Mouse (Mus musculus) adrenal gland, postnatal 36 days (tissue): ENCODE measurements at regions not wholly inside any gene's neighbourhood (a gene's known extent, or its start where the extent isn't known, plus 50 kb on each side); places are given as distances from the start of the nearest gene placed in this dataset.

ENCODE experiments used
- DNase-seq, 2 experiments: peaks; one replicate each; pipeline ENCODE4 v3.0.0; 2021; ENCODE audit warnings: mixed read lengths in 1 of 2

DNA sequence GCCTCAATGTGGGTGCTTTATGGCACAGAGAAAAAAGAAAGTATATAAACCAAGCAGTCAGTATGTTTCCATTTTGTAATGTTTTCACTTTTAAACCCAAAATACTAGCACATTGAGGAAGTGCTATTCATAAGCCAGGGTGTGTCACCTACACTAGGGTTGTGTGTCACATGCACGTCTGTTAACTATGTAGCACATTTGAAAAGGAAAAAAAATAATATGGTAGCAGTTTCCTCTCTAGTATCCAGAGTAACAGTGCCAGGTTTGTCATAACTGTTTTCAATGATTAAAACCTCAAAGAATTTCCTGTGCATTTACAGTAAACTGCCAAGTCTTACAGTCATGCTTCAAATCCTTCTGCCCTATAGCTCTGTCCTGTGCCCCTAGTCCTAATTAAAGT lies 424.8 kb downstream of the Tmem161b start:
- no peak for DNase-seq

DNA sequence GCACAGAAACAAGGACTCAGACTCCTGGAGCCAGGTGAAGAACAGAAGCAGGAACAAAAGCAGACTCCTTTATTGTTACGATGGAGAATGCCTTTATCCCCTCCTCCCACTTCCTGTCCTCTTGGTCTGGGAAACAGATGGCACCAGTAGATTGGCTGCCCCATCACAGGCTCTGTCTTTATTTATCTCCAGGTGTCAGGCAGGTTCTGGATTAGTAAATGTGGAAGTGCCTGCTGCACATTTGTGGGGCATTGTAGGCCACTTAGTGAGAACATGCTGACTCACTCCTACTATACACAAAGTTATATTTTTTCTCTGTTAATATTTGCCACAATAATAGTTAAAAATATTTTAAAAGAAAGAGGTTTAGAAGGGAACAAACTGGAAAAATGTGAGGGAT lies 426.0 kb downstream of the Tmem161b start:
- no peak for DNase-seq

DNA sequence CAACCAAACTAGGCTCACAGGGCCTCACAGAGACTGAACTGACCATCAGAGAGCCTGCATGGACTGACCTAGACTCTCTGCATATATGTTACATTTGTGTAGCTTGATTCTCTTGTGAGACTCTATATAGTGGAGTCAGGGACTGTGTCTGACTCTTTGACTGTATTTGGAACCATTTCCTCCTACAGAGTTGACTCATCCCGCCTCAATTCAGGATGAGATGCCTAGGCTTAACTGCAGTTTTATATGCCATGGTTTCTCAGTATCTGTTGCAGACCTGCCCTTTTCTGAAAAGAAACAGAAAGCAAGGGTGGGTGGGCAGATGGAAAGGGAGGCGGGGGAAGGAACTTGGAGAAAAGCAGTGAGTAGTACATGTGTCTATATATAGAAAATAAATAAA lies 441.9 kb downstream of the Tmem161b start:
- DNase-seq, result no peak

DNA sequence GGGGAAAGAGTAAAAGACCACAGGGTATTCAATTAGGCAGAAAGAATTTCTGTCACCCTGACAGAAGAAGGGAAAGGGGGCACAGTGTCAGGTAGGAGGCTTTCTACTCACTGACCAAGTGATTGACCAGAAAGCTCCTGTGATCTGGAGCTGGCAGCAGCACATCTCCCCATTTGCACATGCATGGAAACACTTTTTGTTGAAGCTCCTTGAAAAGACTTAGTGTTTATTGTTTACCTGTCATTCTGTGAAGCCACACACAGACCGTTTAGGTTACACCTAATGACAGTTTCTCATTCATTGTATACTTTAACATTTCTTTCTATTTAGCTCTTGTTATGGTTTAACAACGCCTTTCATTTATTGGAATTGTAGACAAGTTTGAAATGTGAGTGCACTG lies 458.9 kb downstream of the Tmem161b start:
- DNase-seq, result no peak

DNA sequence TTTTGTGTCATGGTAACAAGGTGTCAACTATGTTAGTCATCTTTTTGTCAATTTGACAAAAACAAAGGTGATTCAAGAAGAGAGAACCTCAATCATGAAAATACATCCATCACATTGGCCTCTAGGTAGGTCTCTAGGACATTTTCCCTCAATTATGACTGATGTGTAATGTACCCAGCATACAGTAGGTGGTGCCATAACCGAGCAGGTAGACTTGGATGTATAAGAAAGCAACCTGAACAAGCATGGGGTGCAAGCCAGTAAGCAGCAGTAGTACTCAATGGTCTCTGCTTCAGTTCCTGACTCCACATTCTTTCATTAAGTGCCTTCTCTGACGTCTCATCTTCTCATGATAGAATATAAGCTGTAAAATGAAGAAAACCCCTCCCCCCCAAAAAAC lies 463.8 kb downstream of the Tmem161b start:
- DNase-seq, result no peak

DNA sequence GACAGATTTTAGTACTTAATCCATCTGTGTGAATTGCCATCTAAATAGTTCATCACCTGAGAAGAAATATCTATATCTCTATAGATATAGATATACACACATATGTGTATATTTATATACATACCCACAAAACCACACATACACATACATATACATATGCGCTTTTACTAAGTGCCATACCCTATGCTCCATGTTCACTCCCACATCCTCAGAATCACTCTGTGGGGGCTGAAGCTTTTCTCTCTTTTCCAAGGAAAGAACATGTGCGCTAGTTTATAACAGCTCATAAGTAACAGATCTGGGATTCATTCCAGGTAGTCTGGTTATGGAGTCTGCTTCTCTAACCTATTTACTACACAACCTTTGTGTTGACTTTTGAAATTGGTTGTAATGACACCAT lies 471.4 kb downstream of the Tmem161b start:
- no peak for DNase-seq

DNA sequence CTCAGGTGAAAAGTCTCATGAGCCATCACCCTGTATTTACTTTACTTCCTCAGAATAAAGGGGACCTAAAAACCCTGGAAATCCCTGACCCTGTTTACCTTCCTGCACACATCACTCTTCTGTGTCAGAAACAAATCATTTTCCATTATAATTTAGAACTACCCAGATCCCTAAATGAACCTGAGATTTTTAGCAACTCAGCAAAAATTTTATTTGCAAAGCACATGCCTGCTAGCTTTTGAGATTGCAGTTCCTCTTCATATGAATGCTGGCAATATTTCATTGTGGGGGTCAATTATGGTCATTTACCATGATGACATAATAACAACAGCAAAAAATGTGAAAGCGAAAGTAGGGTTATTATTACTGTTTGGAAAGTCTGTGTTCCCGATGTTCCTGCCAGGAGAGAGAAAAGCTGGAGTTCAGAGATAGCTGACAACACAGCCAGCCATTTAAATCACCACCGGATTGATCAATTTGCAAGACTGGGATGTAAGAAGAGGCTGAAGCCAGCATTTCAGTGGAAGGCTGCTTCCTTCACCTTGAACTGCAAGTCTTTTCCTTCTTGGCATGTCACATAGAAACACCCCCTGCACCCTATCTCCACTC lies 476.5 kb downstream of the Tmem161b start:
- no peak for DNase-seq

DNA sequence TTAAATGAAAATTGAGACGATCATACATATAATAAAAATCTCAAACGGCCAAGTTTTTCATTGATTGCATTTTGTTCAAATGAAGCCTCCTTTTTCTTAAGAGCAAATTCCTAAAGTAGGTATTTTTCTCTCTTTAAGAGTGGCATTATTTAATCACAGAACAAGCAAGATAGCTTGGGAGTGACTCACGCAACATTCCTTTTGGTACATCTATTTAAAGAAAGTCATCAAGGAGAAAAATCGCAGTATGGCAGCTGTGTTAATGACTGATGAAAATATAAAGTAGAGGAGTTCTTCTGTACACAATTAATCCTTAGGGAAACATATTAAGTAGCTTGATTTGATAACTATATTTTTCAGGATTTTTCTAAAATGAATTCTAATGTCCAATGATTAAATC lies 448.0 kb upstream of the Ccnh start:
- no peak for DNase-seq

DNA sequence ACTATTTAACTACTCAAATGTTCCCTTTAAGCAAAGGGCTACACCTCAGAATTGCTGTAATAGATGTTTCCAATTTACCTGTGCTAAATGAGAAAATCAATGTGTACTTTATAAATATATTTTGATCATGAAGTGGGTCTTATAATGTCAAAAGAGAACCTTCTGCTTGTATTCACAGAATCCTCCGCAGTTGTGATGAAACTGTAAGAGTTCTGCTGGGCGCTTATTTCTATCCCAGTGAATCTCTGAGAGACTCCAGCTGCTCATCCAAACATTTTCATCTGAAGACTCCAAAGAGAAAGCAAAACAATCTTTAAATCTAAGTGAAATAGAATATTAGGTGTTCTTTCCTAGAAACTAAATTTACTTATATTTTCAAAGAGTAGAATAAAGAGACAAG lies 440.9 kb upstream of the Ccnh start:
- no peak for DNase-seq

DNA sequence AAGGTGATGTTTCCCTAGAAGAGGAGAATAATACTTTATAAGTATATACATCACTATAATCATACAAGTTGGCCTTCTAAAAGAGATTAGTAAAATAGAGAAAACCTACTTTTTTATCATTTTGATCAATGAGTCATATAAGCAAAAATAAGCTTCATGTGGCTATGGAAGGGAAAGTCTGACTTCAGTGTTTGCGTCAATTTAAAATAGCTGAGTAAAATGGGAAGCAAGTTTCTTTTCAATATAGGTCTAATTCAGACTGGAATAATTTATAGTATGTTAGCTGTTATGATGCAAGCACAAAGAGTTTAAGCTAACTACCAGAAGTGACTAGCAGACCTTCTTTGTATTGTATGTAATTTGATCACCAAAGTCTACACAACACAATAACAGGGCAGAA lies 440.0 kb upstream of the Ccnh start:
- no peak for DNase-seq

DNA sequence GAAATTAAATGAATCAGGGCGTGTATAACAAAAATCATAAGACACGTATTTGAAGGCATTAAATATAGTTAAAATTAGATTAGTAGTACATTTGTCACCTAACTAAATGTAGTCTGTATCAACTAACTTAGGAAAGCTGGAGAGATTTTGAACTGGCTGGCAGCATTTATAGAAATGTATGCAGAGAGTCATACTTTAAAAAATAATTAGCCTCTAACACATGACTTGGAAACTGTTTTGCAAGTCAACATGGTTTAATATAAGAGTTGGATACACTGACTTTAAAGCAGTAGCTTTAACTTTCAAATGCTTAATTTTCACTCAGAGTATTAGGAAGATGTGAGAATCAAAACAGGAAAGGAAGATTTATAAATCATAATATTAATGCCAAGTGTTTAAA lies 439.1 kb upstream of the Ccnh start:
- no peak for DNase-seq

DNA sequence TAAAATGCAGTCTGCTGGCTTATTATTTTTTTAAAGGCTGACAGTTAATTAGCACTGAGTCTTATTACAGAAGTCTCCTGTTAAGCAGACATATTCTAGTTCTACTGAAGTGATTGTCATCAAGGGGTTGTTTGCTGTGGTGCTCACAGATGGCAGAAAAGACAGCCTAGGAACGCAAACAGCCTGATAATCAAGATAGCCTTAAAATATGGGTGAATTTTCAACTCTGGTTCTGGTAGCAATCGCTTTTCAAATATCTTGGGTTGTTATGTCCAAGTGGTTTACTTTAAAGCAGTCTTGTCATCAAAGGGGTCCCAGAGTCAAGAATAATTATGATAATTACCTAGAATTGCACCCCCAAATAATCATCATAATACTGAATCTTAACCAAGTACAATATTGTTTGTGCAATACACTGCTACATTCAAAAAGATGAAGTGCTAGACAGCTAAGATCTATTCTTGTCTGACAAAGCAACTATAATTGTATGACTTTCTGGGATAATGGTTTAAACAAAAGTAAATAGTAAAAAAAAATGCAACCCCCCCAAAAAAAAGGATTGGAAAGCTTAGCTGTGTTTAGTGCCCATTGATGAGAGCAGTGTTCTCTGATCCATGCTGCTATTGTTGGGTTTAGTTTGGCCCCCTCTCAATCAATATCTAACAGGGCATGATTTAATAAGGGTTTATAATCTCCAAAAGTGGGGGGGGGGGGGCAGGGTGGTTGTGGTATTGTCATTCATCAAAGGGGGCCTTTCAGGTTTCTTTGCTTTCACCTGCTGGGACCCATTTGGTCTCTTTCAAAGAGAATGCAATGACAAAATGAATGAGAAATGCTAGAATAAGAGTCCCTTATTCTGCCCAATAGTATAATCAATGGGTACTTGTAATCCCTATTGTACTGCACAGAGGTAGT lies 437.4 kb upstream of the Ccnh start:
- no peak for DNase-seq

DNA sequence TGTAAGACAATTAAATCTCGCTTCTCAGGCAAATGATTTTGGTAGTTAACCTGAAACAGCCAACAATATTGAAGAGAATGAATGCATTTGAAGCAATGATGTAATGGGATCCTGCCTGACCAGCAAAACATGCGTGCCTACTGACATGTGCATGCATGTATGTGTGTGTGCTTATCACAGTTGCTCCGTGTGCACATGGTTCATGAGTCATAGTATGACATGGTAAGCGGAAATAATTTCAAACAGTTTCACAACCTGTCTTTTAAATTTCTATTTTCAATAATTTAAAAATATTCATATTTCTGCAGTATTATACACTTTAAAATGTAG lies 436.8 kb upstream of the Ccnh start:
- DNase-seq, result no peak

DNA sequence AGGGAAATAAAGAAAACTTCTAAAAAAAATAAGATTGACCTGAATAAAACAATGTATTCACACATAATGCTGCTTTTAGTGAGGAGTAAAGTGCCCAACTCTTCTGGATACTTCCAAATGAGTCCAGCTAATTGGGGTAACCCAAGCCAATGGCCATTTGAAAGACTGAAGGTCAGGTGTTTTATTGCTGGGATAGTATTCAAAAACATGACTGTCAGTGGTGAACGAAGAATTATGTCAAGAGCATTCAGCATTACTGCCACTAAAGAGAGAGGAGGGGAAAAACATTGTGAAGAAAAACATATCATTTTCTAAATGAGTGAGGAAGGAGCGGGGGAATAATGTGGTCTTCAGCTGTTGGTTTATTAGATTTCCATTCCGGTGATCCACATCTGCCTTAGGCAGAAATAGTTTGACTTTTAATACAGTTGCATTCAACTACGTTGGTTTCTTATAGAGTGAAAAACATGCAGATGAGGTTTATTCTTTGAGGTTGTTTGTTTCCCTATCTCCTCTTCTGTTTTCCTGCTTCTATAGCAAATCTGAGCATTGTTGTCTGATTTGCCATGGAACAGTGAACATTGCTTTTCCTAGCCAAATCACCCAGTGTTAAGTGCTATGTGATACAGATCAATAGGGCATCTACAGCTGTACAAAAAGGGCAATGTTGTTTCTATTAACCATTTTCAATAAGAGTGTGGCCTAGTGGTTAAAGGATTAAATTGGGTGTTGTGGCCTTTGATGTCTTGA lies 435.3 kb upstream of the Ccnh start:
- no peak for DNase-seq

DNA sequence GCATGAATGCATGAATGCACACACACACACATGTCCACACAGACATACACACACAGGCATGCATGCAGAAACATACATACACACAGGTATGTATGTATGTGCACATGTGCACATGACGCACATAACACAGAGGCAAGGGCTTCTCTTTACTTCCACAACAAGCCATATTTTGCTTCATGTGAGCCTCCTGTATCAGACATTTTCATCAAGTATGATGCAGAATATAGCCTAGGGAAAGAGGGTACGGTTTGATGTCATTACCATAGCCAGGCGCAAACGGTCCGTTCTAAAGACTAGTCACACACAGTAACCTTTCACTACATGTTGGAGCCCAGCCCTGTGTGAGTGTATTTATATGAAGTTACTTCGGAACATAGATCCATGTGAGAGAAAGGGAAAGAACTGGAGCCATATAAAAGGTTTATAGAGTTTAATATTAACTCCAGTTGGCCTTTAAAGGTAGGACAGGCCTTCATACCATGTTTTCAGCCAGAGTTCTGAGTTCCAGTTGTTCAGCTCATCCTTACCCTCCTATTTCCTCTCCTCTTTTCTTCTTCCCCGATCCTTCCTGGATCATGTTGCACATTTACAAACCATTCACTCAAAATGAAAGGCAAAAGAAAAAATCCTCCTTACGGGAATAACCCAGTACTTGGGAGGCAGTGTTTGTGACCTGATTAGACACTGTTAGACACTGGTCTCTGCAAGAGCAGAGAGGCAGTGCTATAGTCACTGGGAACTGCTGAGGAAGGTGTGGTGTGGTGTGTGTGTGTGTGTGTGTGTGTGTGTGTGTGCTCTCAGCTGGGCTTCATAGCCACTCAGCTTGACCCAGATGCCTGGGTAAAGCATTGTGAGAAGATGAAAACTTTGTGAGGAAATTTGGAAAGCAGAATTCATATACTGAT lies 434.1 kb upstream of the Ccnh start:
- DNase-seq, result no peak

DNA sequence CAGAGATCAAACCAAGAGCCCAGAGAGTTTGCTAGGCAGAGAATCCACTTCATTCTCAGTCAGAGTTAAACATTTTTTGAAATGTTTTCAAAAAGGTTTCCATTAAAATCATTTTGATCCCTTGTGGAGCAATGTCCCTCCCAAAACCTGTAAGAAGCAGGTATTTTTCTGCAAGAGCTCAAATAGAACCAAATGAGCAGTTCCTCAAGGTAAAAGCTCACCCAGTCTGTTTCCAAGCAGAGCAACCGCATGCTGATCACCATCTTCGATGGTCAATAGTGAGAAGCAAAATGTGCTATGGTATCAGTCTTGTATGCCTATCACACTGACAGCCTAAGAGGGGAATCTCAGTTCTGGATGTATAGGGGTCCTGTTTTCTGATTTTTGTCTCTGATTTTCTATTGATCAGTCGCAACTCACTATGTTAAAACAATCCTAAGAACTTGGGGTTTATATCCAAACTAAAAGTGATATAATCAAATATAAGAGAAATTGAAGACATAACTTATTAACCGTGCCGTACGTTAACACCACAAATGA lies 432.3 kb upstream of the Ccnh start:
- DNase-seq, result no peak

DNA sequence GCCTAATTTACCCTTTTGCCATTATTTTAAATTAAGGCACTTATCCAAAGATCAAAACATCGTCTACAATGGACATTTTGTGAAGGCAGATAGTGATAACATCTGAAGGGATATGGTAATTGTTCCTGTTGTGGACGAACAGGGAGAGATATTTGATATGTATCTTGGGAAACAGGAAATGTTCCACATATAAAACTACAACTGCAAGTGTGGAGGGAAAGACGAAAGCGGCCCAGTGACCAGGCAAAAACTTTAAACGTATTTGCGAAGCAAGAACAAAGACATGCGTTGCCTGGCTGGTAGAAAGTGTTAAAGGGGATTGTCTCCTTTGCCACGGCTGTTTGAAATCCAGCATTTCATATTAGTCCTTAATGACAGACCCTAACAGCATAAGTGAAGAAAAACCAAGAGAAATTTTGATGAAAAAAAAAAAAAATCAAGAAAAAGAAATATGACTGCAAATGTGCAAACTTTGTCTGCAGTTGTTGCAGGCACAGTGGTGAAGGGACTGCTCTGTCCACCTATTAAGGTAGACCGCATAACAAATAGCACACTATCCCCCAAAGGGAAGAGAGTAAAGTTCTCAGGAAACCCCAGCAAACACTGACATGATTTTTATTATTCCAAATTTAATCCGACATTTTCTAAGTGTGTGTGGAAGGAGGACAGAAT lies 431.2 kb upstream of the Ccnh start:
- DNase-seq, result no peak

DNA sequence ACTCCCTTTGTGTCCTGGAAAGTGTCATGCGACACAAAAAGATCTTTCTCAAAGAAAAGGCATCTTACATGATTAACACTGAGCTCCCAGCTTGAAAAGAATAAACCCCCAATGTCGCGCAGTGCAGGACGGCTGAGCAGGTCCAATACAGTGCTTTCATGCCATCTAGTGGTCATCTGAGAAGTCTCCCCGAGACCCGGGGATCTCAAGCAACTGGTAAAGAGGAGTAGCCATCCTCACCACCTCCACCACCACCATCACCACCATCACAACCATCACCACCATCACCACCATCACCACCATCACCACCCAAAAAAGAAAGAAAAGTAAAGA lies 430.7 kb upstream of the Ccnh start:
- DNase-seq, result peak; percentile 44 to 59

DNA sequence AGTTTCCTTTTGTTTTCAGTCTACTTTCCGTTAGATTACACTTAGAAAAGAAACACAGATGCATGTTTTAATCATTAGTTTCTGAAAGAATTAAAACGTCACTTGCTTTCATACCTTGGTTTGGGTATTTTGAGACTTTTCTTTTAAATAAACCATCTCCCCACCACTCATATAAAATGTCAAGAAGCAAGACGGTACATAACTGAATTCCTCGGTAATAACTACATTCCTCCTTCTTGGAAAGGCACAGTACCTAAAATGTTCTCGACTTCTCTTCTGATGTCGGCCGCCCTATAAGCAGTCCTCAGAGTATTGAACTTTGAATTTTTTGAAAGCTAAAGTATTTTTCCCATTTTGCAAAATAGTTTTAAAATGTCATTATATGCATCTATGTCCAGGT lies 430.1 kb upstream of the Ccnh start:
- DNase-seq, result no peak

DNA sequence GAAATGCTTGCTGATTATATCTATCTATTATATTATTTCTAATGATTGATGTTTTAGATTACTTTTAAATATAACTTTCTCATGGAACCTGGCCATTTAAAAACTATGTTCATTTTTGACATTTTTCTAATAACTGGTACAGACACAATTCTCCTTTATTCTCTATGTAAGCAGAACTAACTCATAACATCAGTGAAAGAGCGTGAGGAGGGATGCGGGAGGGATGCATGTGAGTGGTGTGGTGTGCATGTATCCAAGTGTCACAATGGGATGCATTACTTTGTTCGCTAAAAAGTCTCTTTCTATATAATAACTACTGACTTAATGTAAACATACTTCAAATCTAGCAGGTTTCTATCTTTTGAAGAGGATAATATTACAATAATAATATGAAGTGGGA lies 428.7 kb upstream of the Ccnh start:
- no peak for DNase-seq

DNA sequence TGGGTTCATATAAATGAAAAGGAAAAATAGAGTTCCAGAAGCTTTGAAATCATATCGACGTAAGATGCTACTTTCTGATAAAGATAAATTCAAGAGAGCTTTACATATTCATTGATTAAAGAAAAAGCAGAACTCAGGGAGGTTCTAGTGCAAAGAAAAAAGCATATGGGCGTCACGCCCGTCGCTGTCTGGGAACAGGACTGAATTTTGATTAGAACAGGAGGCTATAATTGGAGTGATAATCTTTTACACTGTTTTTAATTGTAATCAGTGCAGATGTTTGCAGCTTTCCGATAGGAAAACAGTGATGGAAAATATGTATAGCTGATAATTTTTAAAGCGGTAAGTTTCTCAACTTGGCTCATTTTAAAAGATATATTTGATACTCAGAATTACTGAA lies 428.2 kb upstream of the Ccnh start:
- DNase-seq, result no peak

DNA sequence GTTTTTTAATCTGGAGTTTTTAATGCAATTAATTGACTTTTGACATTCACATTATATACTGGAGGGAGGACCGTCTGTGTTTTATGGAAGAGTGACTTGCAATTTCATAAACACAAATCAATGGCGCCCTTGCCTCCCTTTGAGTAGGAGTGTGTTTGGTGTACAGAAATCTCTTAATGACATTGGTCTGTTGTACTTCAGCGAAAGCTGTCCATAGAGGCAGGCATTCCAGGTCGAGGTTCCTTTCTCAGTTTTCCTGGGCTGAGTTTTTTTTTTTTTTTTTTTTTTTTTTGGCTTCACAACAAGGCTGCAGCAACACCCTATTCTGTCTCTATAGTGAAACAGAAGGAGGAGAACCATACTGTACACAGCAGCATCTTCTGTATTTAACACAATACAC lies 427.4 kb upstream of the Ccnh start:
- DNase-seq, result no peak
